8 mouse cellular contexts compared by ENCODE assay signal in genomic region chr12:80673170-80673569, GRCm38 (mm10). TPM values are rescaled to one million over a fixed set of nuclear protein-coding genes. Genes with fewer than 3 reads are reported as not detected.
A peak's percentile ranks its signal among the peaks of the same experiment; 100 is the strongest.
DNase-seq lines count a peak whose midpoint lies in the region; ATAC-seq and TF ChIP-seq lines count a peak whose summit lies in the region.

No protein-coding gene starts in this region.

- no peak for ATAC-seq in kidney, embryonic 14.5 days (ENCODE audit: low FRiP score, low TSS enrichment)
- no peak for ATAC-seq in Patski
- 0 out of 2 replicates have a peak, but pooled peaks have one; percentile 70 for ATAC-seq in hindbrain, embryonic 16.5 days
- no peak for ATAC-seq in inflammation-experienced regulatory T-cells, adult 6 months

- no peak overlapping the region for H3K27ac ChIP-seq in kidney, adult 2 months (ENCODE audit: insufficient read depth, low read depth, low read length)
- no peak overlapping the region for H3K27ac ChIP-seq in kidney, embryonic 14.5 days (ENCODE audit: low read depth, low read length)
- no peak overlapping the region for H3K27ac ChIP-seq in hindbrain, embryonic 16.5 days (ENCODE audit: low read depth, low read length)

- in situ Hi-C loops in Patski (cut with MboI; ENCODE audit: low pct_unique_long_range_greater_than_20kb): loop anchor here (25.0 kb wide), 1 partner anchor 511 kb away; no protein-coding TSS in a partner anchor

- CTCF ChIA-PET in Patski (lab: Charles Lee): interaction anchor here (0.6 to 4.1 kb wide), 19 partner anchors 9 to 515 kb away, joined by 3 to 27 read pairs (median 3); partner anchors contain the start of gene Erh

- no peaks in the 10 kb centered on the region for H3K9me3 ChIP-seq in kidney, embryonic 14.5 days (ENCODE audit: control insufficient read depth, low read length)
- no peaks in the 10 kb centered on the region for H3K9me3 ChIP-seq in hindbrain, embryonic 16.5 days (ENCODE audit: control insufficient read depth, low read length)

- H3K27me3 ChIP-seq in kidney, adult 2 months (replicated peaks; ENCODE audit: control insufficient read depth, insufficient read depth, low read length): no peaks in the 10 kb centered on the region
- H3K27me3 ChIP-seq in kidney, embryonic 14.5 days (ENCODE audit: control insufficient read depth, insufficient read depth, low read length): no peaks in the 10 kb centered on the region
- H3K27me3 ChIP-seq in Patski: no peaks in the 10 kb centered on the region
- no peaks in the 10 kb centered on the region for H3K27me3 ChIP-seq in hindbrain, embryonic 16.5 days (replicated peaks; ENCODE audit: control insufficient read depth, insufficient read depth, low read length)

- H3K36me3 ChIP-seq in kidney, adult 2 months (ENCODE audit: control insufficient read depth, insufficient read depth, low read length): peaks cover 3% of the 10 kb centered on the region
- peaks cover 41% of the 10 kb centered on the region; the same call in 1 of the 2 replicates for H3K36me3 ChIP-seq in kidney, embryonic 14.5 days (ENCODE audit: control insufficient read depth, insufficient read depth, low read length)
- H3K36me3 ChIP-seq in hindbrain, embryonic 16.5 days (ENCODE audit: control insufficient read depth, insufficient read depth, low read length): peaks cover 20% of the 10 kb centered on the region

- DNase-seq in kidney, adult 2 months: peak; percentile 66
- DNase-seq in Patski (ENCODE audit: low read depth, low spot score): no peak
- DNase-seq in cerebellum, postnatal 25 days: peak; percentile 66 to 76
- DNase-seq in left cerebral cortex, postnatal 4 days: peak; percentile 55
- DNase-seq in naive thymus-derived CD4-positive, alpha-beta T cell, adult 2 months (ENCODE audit: low read depth): peak; percentile 67

- peak; percentile 84 for TF ChIP-seq CTCF in kidney, adult 2 months (conservative IDR thresholded peaks at IDR 0.05; ENCODE audit: insufficient read depth, insufficient read length, low read depth, low read length)
- TF ChIP-seq CTCF in Patski (IDR thresholded peaks at IDR 0.05): peak; percentile 85

- no peaks in the 10 kb centered on the region for H3K4me1 ChIP-seq in kidney, adult 2 months (ENCODE audit: control insufficient read depth, insufficient read depth, low read length)
- H3K4me1 ChIP-seq in kidney, embryonic 14.5 days (ENCODE audit: control insufficient read depth, insufficient read depth, low read length): no peaks in the 10 kb centered on the region
- no peaks in the 10 kb centered on the region for H3K4me1 ChIP-seq in hindbrain, embryonic 16.5 days (ENCODE audit: control insufficient read depth, insufficient read depth, low read depth, low read length)

- H3K4me3 ChIP-seq in kidney, adult 2 months (ENCODE audit: insufficient read depth, low read depth, low read length): no peak overlapping the region
- H3K4me3 ChIP-seq in kidney, embryonic 14.5 days (ENCODE audit: low read length): no peak overlapping the region
- no peak overlapping the region for H3K4me3 ChIP-seq in hindbrain, embryonic 16.5 days (ENCODE audit: low read length)

- POLR2A ChIA-PET in Patski (lab: Charles Lee): no interaction called here

- no peak overlapping the region for H3K9ac ChIP-seq in kidney, embryonic 14.5 days (ENCODE audit: low read depth, low read length)
- H3K9ac ChIP-seq in hindbrain, embryonic 16.5 days (ENCODE audit: low read depth, low read length): no peak overlapping the region

- 10% methylated on average over 3 of the region's 3 CpGs for WGBS in kidney, adult 2 months
- 21% methylated on average over 3 of the region's 3 CpGs for WGBS in kidney, embryonic 14.5 days
- WGBS in hindbrain, embryonic 16.5 days: 18% methylated on average over 3 of the region's 3 CpGs

- TF ChIP-seq POLR2A in kidney, adult 2 months (IDR thresholded peaks at IDR 0.05; ENCODE audit: low read depth, low read length): no peak

- no peak overlapping the region for H3K4me2 ChIP-seq in kidney, embryonic 14.5 days (replicated peaks; ENCODE audit: low read depth, low read length)
- no peak overlapping the region for H3K4me2 ChIP-seq in hindbrain, embryonic 16.5 days (ENCODE audit: low read length)

- intact Hi-C loops in left cerebral cortex, postnatal 4 days (cut with DNase I): no loop called here

RNA-seq across cellular contexts. Expression of gene Plekhd1, which starts 19.2 kb away (rescaled TPM):
- polyA plus RNA-seq in kidney, adult 2 months (2012; rRNA removed): 7.4 and 8.8 TPM in 2 replicates
- 0.84 and 0.94 TPM in 2 replicates for polyA plus RNA-seq in kidney, embryonic 14.5 days (2014; fragmentation: Nextera tagmentation; extraction: Ambion mirVana)
- polyA plus RNA-seq in Patski (2021): not detected
- 6.8 and 7.0 TPM in 2 replicates for polyA plus RNA-seq in hindbrain, embryonic 16.5 days (2015; fragmentation: Nextera tagmentation; extraction: Ambion mirVana)
- total RNA-seq in left cerebral cortex, postnatal 4 days (2021): 1 to 10 TPM; 1.4 to 1.6 TPM
- 1 to 10 TPM in 2 of 3 experiments, not detected in 1; 1.5 to 2.4 TPM for polyA plus RNA-seq in inflammation-experienced regulatory T-cells, adult 6 months (2017; shearing (Covaris generic))

RNA-seq across cellular contexts. Expression of gene Erh, which starts 29.0 kb away (rescaled TPM):
- polyA plus RNA-seq in kidney, adult 2 months (2012; rRNA removed): 23.3 and 36.8 TPM in 2 replicates
- polyA plus RNA-seq in kidney, embryonic 14.5 days (2014; fragmentation: Nextera tagmentation; extraction: Ambion mirVana): 265 and 337 TPM in 2 replicates
- 183 TPM for polyA plus RNA-seq in Patski (2021)
- 251 and 253 TPM in 2 replicates for polyA plus RNA-seq in hindbrain, embryonic 16.5 days (2015; fragmentation: Nextera tagmentation; extraction: Ambion mirVana)
- total RNA-seq in left cerebral cortex, postnatal 4 days (2021): 10 to 100 TPM; 87.2 to 99.7 TPM
- polyA plus RNA-seq in inflammation-experienced regulatory T-cells, adult 6 months (2017; shearing (Covaris generic)): 100 to 1,000 TPM; 131 to 147 (median 146) TPM

RNA-seq across cellular contexts. Expression of gene Slc39a9, which starts 29.5 kb away (rescaled TPM):
- polyA plus RNA-seq in kidney, adult 2 months (2012; rRNA removed): 48.3 and 58.2 TPM in 2 replicates
- 12.1 and 31.1 TPM in 2 replicates for polyA plus RNA-seq in kidney, embryonic 14.5 days (2014; fragmentation: Nextera tagmentation; extraction: Ambion mirVana)
- polyA plus RNA-seq in Patski (2021): 30.9 TPM
- polyA plus RNA-seq in hindbrain, embryonic 16.5 days (2015; fragmentation: Nextera tagmentation; extraction: Ambion mirVana): 23.8 and 26.7 TPM in 2 replicates
- 10 to 100 TPM; 39.2 to 43.1 TPM for total RNA-seq in left cerebral cortex, postnatal 4 days (2021)
- 10 to 100 TPM; 22.2 to 22.7 (median 22.5) TPM for polyA plus RNA-seq in inflammation-experienced regulatory T-cells, adult 6 months (2017; shearing (Covaris generic))
